Mouse (Mus musculus): ENCODE results near the gene Gpr153. TPM values are rescaled to one million over a fixed set of nuclear protein-coding genes. Genes with fewer than 3 reads are reported as not detected.
A peak's percentile ranks its signal among the peaks of the same experiment; 100 is the strongest.

The Gpr153 gene
- polyA plus RNA-seq, 1 experiment: 7.9 TPM

- TF ChIP-seq POLR2A (IDR thresholded peaks at IDR 0.05; ENCODE audit: insufficient read depth, low read length): no peak
- no peak for TF ChIP-seq CTCF (IDR thresholded peaks at IDR 0.05; ENCODE audit: low read depth, low read length)
- no peak for TF ChIP-seq EP300 (IDR thresholded peaks at IDR 0.05; ENCODE audit: insufficient read depth, low read depth, low read length)
- H3K36me3 ChIP-seq (ENCODE audit: control insufficient read depth, insufficient read depth, low read length, poor library complexity, severe bottlenecking): no peaks in the 10 kb centered on the region
Observed at GRCm38 (mm10) chr4:152307542-152307941, 33.5 kb downstream of the Gpr153 start.

GRCm38 (mm10) chr4:152312186-152312585, 38.2 kb downstream of the Gpr153 start:
- TF ChIP-seq POLR2A (IDR thresholded peaks at IDR 0.05; ENCODE audit: insufficient read depth, low read length) (peak; percentile 11), EP300 (IDR thresholded peaks at IDR 0.05; ENCODE audit: insufficient read depth, low read depth, low read length) (peak; percentile 58; the same call in 1 of the 2 replicates), CTCF (IDR thresholded peaks at IDR 0.05; ENCODE audit: low read depth, low read length) (no peak)
- no peaks in the 10 kb centered on the region for H3K36me3 ChIP-seq (ENCODE audit: control insufficient read depth, insufficient read depth, low read length, poor library complexity, severe bottlenecking)
- no peak overlapping the region for H3K27ac ChIP-seq (ENCODE audit: insufficient read depth, low read length)
- no peaks in the 10 kb centered on the region for H3K27me3 ChIP-seq (ENCODE audit: control insufficient read depth, insufficient read depth, low read length, poor library complexity, severe bottlenecking)
- H3K9ac ChIP-seq (ENCODE audit: low read depth, poor library complexity, severe bottlenecking): 0 out of 2 replicates have a peak overlapping the region, but pooled peaks have one; percentile 17
- H3K9me3 ChIP-seq (replicated peaks; ENCODE audit: control insufficient read depth, insufficient read depth, low read length, poor library complexity, severe bottlenecking): no peaks in the 10 kb centered on the region
- peak overlapping the region; percentile 66 for H3K4me3 ChIP-seq (ENCODE audit: low read depth, low read length)
- peaks cover 2% of the 10 kb centered on the region for H3K4me1 ChIP-seq (ENCODE audit: control insufficient read depth, insufficient read depth, low read length)

More at GRCm38 (mm10) chr4:152307542-152307941, 33.5 kb downstream of the Gpr153 start:
- Histone ChIP-seq H3K27me3 (ENCODE audit: control insufficient read depth, insufficient read depth, low read length, poor library complexity, severe bottlenecking) (no peaks in the 10 kb centered on the region), H3K9me3 (replicated peaks; ENCODE audit: control insufficient read depth, insufficient read depth, low read length, poor library complexity, severe bottlenecking) (no peaks in the 10 kb centered on the region), H3K27ac (ENCODE audit: insufficient read depth, low read length) (no peak overlapping the region), H3K4me3 (ENCODE audit: low read depth, low read length) (no peak overlapping the region), H3K9ac (ENCODE audit: low read depth, poor library complexity, severe bottlenecking) (no peak overlapping the region), H3K4me1 (ENCODE audit: control insufficient read depth, insufficient read depth, low read length) (no peaks in the 10 kb centered on the region)

GRCm38 (mm10) chr4:152313211-152313632, 39.2 kb downstream of the Gpr153 start:
- H3K27me3 ChIP-seq (ENCODE audit: control insufficient read depth, insufficient read depth, low read length, poor library complexity, severe bottlenecking): no peaks in the 10 kb centered on the region
- no peaks in the 10 kb centered on the region for H3K36me3 ChIP-seq (ENCODE audit: control insufficient read depth, insufficient read depth, low read length, poor library complexity, severe bottlenecking)
- H3K9ac ChIP-seq (ENCODE audit: low read depth, poor library complexity, severe bottlenecking): peak overlapping the region; percentile 17; the same call in 1 of the 2 replicates
- peaks cover 2% of the 10 kb centered on the region for H3K4me1 ChIP-seq (ENCODE audit: control insufficient read depth, insufficient read depth, low read length)
- no peaks in the 10 kb centered on the region for H3K9me3 ChIP-seq (replicated peaks; ENCODE audit: control insufficient read depth, insufficient read depth, low read length, poor library complexity, severe bottlenecking)
- H3K27ac ChIP-seq (ENCODE audit: insufficient read depth, low read length): no peak overlapping the region
- peak overlapping the region; percentile 66 for H3K4me3 ChIP-seq (ENCODE audit: low read depth, low read length)
- TF ChIP-seq CTCF (IDR thresholded peaks at IDR 0.05; ENCODE audit: low read depth, low read length): no peak
- no peak for TF ChIP-seq EP300 (IDR thresholded peaks at IDR 0.05; ENCODE audit: insufficient read depth, low read depth, low read length)
- no peak for TF ChIP-seq POLR2A (IDR thresholded peaks at IDR 0.05; ENCODE audit: insufficient read depth, low read length)

- H3K9ac ChIP-seq (ENCODE audit: low read depth, poor library complexity, severe bottlenecking): no peak overlapping the region
- peaks cover 2% of the 10 kb centered on the region for H3K4me1 ChIP-seq (ENCODE audit: control insufficient read depth, insufficient read depth, low read length)
- H3K27ac ChIP-seq (ENCODE audit: insufficient read depth, low read length): no peak overlapping the region
- TF ChIP-seq POLR2A (IDR thresholded peaks at IDR 0.05; ENCODE audit: insufficient read depth, low read length): no peak
- TF ChIP-seq CTCF (IDR thresholded peaks at IDR 0.05; ENCODE audit: low read depth, low read length): peak; percentile 43
- no peak for TF ChIP-seq EP300 (IDR thresholded peaks at IDR 0.05; ENCODE audit: insufficient read depth, low read depth, low read length)
- H3K9me3 ChIP-seq (replicated peaks; ENCODE audit: control insufficient read depth, insufficient read depth, low read length, poor library complexity, severe bottlenecking): no peaks in the 10 kb centered on the region
- no peaks in the 10 kb centered on the region for H3K36me3 ChIP-seq (ENCODE audit: control insufficient read depth, insufficient read depth, low read length, poor library complexity, severe bottlenecking)
- H3K27me3 ChIP-seq (ENCODE audit: control insufficient read depth, insufficient read depth, low read length, poor library complexity, severe bottlenecking): no peaks in the 10 kb centered on the region
- H3K4me3 ChIP-seq (ENCODE audit: low read depth, low read length): no peak overlapping the region
Observed at GRCm38 (mm10) chr4:152313934-152314333, 39.9 kb downstream of the Gpr153 start.

- Histone ChIP-seq H3K4me1 (ENCODE audit: control insufficient read depth, insufficient read depth, low read length) (peaks cover 2% of the 10 kb centered on the region), H3K27ac (ENCODE audit: insufficient read depth, low read length) (no peak overlapping the region), H3K4me3 (ENCODE audit: low read depth, low read length) (peak overlapping the region; percentile 52), H3K36me3 (ENCODE audit: control insufficient read depth, insufficient read depth, low read length, poor library complexity, severe bottlenecking) (no peaks in the 10 kb centered on the region), H3K27me3 (ENCODE audit: control insufficient read depth, insufficient read depth, low read length, poor library complexity, severe bottlenecking) (no peaks in the 10 kb centered on the region), H3K9me3 (replicated peaks; ENCODE audit: control insufficient read depth, insufficient read depth, low read length, poor library complexity, severe bottlenecking) (no peaks in the 10 kb centered on the region), H3K9ac (ENCODE audit: low read depth, poor library complexity, severe bottlenecking) (peak overlapping the region; percentile 8; the same call in 1 of the 2 replicates)
- no peak for TF ChIP-seq POLR2A (IDR thresholded peaks at IDR 0.05; ENCODE audit: insufficient read depth, low read length)
- no peak for TF ChIP-seq EP300 (IDR thresholded peaks at IDR 0.05; ENCODE audit: insufficient read depth, low read depth, low read length)
- no peak for TF ChIP-seq CTCF (IDR thresholded peaks at IDR 0.05; ENCODE audit: low read depth, low read length)
Observed at GRCm38 (mm10) chr4:152315498-152316213, 41.6 kb downstream of the Gpr153 start.

GRCm38 (mm10) chr4:152317631-152318033, 43.6 kb downstream of the Gpr153 start:
- Histone ChIP-seq H3K9ac (ENCODE audit: low read depth, poor library complexity, severe bottlenecking) (no peak overlapping the region), H3K27me3 (ENCODE audit: control insufficient read depth, insufficient read depth, low read length, poor library complexity, severe bottlenecking) (no peaks in the 10 kb centered on the region)
- no peak for TF ChIP-seq POLR2A (IDR thresholded peaks at IDR 0.05; ENCODE audit: insufficient read depth, low read length)
- no peak for TF ChIP-seq CTCF (IDR thresholded peaks at IDR 0.05; ENCODE audit: low read depth, low read length)
- TF ChIP-seq EP300 (IDR thresholded peaks at IDR 0.05; ENCODE audit: insufficient read depth, low read depth, low read length): no peak

More at GRCm38 (mm10) chr4:152317631-152318033, 43.6 kb downstream of the Gpr153 start:
- Histone ChIP-seq H3K36me3 (ENCODE audit: control insufficient read depth, insufficient read depth, low read length, poor library complexity, severe bottlenecking) (no peaks in the 10 kb centered on the region), H3K4me3 (ENCODE audit: low read depth, low read length) (no peak overlapping the region), H3K27ac (ENCODE audit: insufficient read depth, low read length) (no peak overlapping the region), H3K4me1 (ENCODE audit: control insufficient read depth, insufficient read depth, low read length) (peaks cover 2% of the 10 kb centered on the region), H3K9me3 (replicated peaks; ENCODE audit: control insufficient read depth, insufficient read depth, low read length, poor library complexity, severe bottlenecking) (no peaks in the 10 kb centered on the region)

Measured in ES-Bruce4 (cell line).